Mouse (Mus musculus) ES-E14 (cell line): ENCODE measurements around the gene Tmed4.

Experiments
- HCFC1 ChIP-seq: IDR thresholded peaks from 2 replicates; pipeline ENCODE4 v1.6.1; 2012; ENCODE audit warnings: low read length, inconsistent platforms, borderline replicate concordance; ENCODE audit not compliant: insufficient read depth
- MAFK ChIP-seq: IDR thresholded peaks from 2 replicates; pipeline ENCODE4 v1.6.1; 2014; ENCODE audit warnings: mild to moderate bottlenecking, low read depth, low read length, inconsistent platforms; ENCODE audit not compliant: insufficient read depth
- ZC3H11A ChIP-seq: IDR thresholded peaks from 2 replicates; pipeline ENCODE4 v1.6.1; 2012; ENCODE audit warnings: low read depth, mild to moderate bottlenecking, inconsistent platforms, low read length, borderline replicate concordance
- ZNF384 ChIP-seq: IDR thresholded peaks from 2 replicates; pipeline ENCODE4 v1.6.1; 2012; ENCODE audit warnings: low read depth, low read length, inconsistent platforms

DNA sequence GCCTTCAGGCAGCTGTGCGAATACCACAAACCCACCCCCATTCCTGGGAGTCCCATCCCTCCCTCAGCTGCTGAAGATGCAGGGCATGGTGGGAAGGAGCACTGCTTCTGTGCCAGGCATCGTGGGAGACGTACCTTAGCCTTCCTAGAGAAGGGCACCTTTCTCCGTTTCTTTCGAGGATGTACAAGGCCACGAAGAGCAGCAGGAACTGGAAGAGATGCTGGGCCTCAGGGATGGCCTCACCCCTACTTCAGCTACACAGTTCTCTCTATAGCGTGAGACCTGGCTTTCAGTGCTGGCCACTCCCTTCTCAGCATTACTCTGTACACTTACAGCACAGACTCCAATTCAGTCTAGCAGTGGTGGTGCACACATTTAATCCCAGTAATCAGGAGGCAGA is 15.3 kb downstream of the Tmed4 start:
- TF ChIP-seq ZNF384, result no peak
- no peak for TF ChIP-seq ZC3H11A
- no peak for TF ChIP-seq MAFK
- TF ChIP-seq HCFC1, result no peak
